Mouse (Mus musculus): ENCODE results near the gene Olfr998. TPM values are rescaled to one million over a fixed set of nuclear protein-coding genes. Genes with fewer than 3 reads are reported as not detected.
"Not testable (repeated sequence)": the region's sequence is repeated elsewhere in the genome, so short reads cannot be mapped to it uniquely, and the experiment has no call there.

The Olfr998 gene
- polyA plus RNA-seq (2015; fragmentation: Nextera tagmentation; extraction: Ambion mirVana) = not detected in 2 replicates

DNA sequence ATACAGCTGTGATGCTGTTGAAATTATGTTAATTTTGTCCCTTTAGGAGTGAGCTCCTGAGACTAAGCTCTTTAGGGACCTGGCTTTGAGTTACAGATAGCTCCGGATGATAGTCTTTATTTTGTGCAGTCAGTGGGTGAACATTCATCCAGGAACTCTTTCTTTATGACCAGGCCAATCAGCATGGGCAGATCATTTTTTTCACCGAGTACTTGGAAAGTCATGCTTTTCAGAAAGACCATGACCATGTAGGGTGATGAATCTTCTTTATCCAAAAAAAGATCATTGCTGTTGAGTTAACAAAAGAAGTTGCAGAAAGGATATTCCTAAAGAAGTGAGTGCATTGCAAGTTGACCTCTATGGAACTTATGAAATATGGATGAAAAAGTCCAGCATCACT lies at the start of gene Olfr998:
Gene Olfr998, plus strand, starts transcription at position 301 of the 400 bp plus-strand sequence.
- 86% methylated on average over 2 of the region's 2 CpGs for WGBS
- H3K36me3 ChIP-seq (ENCODE audit: control insufficient read depth, insufficient read depth, low read length); H3K4me1 ChIP-seq (ENCODE audit: control insufficient read depth, insufficient read depth, low read length); H3K9me3 ChIP-seq (replicated peaks; ENCODE audit: control insufficient read depth, low read length); H3K27me3 ChIP-seq (ENCODE audit: control insufficient read depth, insufficient read depth, low read length); H3K4me3 ChIP-seq (replicated peaks; ENCODE audit: low read length); H3K4me2 ChIP-seq (ENCODE audit: low read depth, low read length); H3K27ac ChIP-seq (ENCODE audit: low read length); H3K9ac ChIP-seq (ENCODE audit: low read length); ATAC-seq (ENCODE audit: insufficient read depth, low FRiP score): not testable (repeated sequence)

DNA sequence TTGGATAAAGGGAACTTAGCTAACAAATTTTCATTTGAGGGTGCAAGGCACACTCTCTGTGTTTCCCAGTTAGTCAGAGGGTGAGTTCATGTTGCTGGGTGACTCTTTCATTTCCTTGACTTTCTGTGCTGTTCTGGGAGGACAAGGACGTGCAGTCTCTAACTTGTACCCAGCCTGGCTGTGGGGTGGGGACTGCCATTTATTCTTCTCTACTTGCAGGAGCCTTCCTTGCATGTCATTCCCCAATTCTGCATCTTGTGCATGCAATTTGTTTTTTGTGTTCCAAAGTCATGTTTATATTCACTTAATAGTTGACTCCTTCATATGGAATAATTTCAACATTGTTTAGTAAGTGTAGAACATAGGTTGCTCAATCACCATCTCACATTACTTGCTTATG lies 33.9 kb upstream of the Olfr998 start:
- H3K4me3 ChIP-seq (replicated peaks; ENCODE audit: low read length) = no peak overlapping the region
- no peak overlapping the region for H3K9ac ChIP-seq (ENCODE audit: low read length)
- 0 out of 2 replicates have a peak overlapping the region, but pooled peaks have one; percentile 6 for H3K27ac ChIP-seq (ENCODE audit: low read length)
- no peaks in the 10 kb centered on the region for H3K27me3 ChIP-seq (ENCODE audit: control insufficient read depth, insufficient read depth, low read length)
- H3K4me1 ChIP-seq (ENCODE audit: control insufficient read depth, insufficient read depth, low read length) = no peaks in the 10 kb centered on the region; the same call in 1 of the 2 replicates
- no peaks in the 10 kb centered on the region for H3K36me3 ChIP-seq (ENCODE audit: control insufficient read depth, insufficient read depth, low read length)
- no peak overlapping the region for H3K4me2 ChIP-seq (ENCODE audit: low read depth, low read length)
- no peaks in the 10 kb centered on the region for H3K9me3 ChIP-seq (replicated peaks; ENCODE audit: control insufficient read depth, low read length)
- 52% methylated on average over 1 of the region's 1 CpGs for WGBS
- ATAC-seq (ENCODE audit: insufficient read depth, low FRiP score) = no peak

DNA sequence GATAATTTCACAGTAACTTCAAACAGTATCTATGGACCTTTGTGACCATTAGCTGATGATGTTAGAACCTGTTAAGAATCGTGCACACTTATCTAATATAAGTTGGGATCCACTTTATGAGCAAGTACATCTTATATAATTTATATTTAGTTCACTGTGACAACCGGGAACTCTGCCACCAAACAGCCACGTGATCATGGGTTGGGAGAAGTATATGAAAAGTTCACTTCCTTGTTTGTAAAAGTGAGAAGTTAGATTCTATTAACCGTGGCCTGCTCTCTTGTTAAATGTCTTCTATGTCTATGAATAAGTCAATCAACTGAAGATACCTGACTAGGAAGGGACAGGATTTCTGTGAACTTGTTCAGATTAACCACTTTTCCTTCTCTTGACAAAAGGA lies 28.5 kb upstream of the Olfr998 start:
- no peaks in the 10 kb centered on the region for H3K27me3 ChIP-seq (ENCODE audit: control insufficient read depth, insufficient read depth, low read length)
- no peak overlapping the region for H3K27ac ChIP-seq (ENCODE audit: low read length)
- H3K9ac ChIP-seq (ENCODE audit: low read length) = no peak overlapping the region
- 24% methylated on average over 4 of the region's 4 CpGs for WGBS
- no peaks in the 10 kb centered on the region for H3K36me3 ChIP-seq (ENCODE audit: control insufficient read depth, insufficient read depth, low read length)
- no peak for ATAC-seq (ENCODE audit: insufficient read depth, low FRiP score)
- no peak overlapping the region for H3K4me2 ChIP-seq (ENCODE audit: low read depth, low read length)
- no peak overlapping the region for H3K4me3 ChIP-seq (replicated peaks; ENCODE audit: low read length)
- no peaks in the 10 kb centered on the region for H3K9me3 ChIP-seq (replicated peaks; ENCODE audit: control insufficient read depth, low read length)
- H3K4me1 ChIP-seq (ENCODE audit: control insufficient read depth, insufficient read depth, low read length) = no peaks in the 10 kb centered on the region; the same call in 1 of the 2 replicates

DNA sequence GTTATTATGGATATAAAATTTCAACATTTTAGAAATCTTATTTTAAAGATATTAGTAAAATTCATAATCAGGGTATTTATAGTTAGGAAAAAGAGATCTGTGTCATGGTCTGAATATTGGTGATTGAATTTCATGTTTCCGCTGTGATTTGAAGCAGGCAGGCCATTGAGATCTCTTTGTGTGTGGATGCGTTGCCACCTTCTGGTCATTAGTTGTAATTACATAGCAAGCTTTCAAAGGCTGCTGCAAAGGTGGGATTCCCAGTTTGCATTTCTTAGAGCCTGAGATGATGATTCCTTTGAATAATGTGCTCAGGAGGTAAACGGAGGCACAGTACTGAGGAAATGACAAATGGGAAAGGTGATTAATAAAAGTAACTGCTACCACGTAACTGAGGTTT lies 27.6 kb upstream of the Olfr998 start:
- WGBS = 15% methylated on average over 4 of the region's 4 CpGs
- Histone ChIP-seq H3K9ac (ENCODE audit: low read length) (no peak overlapping the region), H3K4me3 (replicated peaks; ENCODE audit: low read length) (no peak overlapping the region), H3K36me3 (ENCODE audit: control insufficient read depth, insufficient read depth, low read length) (no peaks in the 10 kb centered on the region), H3K9me3 (replicated peaks; ENCODE audit: control insufficient read depth, low read length) (no peaks in the 10 kb centered on the region), H3K27me3 (ENCODE audit: control insufficient read depth, insufficient read depth, low read length) (no peaks in the 10 kb centered on the region), H3K4me1 (ENCODE audit: control insufficient read depth, insufficient read depth, low read length) (no peaks in the 10 kb centered on the region; the same call in 1 of the 2 replicates), H3K27ac (ENCODE audit: low read length) (no peak overlapping the region), H3K4me2 (ENCODE audit: low read depth, low read length) (no peak overlapping the region)
- ATAC-seq (ENCODE audit: insufficient read depth, low FRiP score) = no peak

DNA sequence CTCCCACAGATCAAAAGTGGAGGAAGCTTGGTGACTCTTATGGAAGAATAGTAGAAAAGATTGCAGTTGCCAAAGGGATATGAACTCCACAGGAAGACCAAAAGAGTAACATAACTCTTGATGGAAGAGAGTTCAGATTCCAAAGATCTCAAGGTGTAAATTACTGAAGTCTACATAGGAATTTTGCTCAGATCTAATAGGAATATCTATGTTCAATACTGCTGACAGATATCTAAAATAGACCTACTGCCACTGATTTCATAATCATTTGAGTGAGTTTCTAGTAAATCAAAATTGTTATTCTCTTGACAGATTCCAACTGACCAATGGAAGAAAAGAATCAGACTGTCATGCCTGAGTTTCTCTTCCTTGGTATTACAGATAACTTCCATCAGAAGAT lies 9.8 kb upstream of the Olfr998 start, which contains the start of gene Olfr996:
Gene Olfr996, plus strand, starts transcription at position 301 of the 400 bp plus-strand sequence.
- Histone ChIP-seq H3K27me3 (ENCODE audit: control insufficient read depth, insufficient read depth, low read length) (no peaks in the 10 kb centered on the region), H3K4me2 (ENCODE audit: low read depth, low read length) (no peak within 1 kb of the TSS), H3K27ac (ENCODE audit: low read length) (no peak within 1 kb of the TSS), H3K36me3 (ENCODE audit: control insufficient read depth, insufficient read depth, low read length) (no peaks in the 10 kb centered on the region), H3K9me3 (replicated peaks; ENCODE audit: control insufficient read depth, low read length) (no peaks in the 10 kb centered on the region), H3K4me3 (replicated peaks; ENCODE audit: low read length) (no peak within 1 kb of the TSS), H3K9ac (ENCODE audit: low read length) (no peak within 1 kb of the TSS), H3K4me1 (ENCODE audit: control insufficient read depth, insufficient read depth, low read length) (no peaks in the 10 kb centered on the region)
- no peak for ATAC-seq (ENCODE audit: insufficient read depth, low FRiP score)

DNA sequence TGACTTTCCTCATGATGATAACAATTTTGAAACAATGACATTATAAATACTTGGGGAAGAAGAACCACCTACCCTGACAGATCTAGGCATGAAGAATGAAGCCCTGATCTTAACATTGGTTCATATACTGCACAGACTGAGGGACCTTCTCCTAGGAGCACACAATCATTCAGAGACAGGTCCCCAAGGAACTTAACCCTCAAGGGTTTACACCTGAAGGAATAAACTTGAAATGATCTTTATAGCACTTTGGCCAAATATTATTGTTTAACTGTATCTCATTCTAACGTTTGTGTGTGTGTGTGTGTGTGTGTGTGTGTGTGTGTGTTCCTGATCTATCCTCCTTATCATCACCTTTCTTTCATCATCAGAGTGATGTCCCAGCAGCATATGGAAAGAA lies 23.1 kb downstream of the Olfr998 start, which contains the start of gene Olfr1000:
Gene Olfr1000, minus strand, starts transcription at position 101 of the 400 bp plus-strand sequence.
- no peak within 1 kb of the TSS for H3K9ac ChIP-seq (ENCODE audit: low read length)
- no peak within 1 kb of the TSS for H3K4me2 ChIP-seq (ENCODE audit: low read depth, low read length)
- H3K4me3 ChIP-seq (replicated peaks; ENCODE audit: low read length) = no peak within 1 kb of the TSS
- H3K36me3 ChIP-seq (ENCODE audit: control insufficient read depth, insufficient read depth, low read length) = no peaks in the 10 kb centered on the region
- no peaks in the 10 kb centered on the region for H3K9me3 ChIP-seq (replicated peaks; ENCODE audit: control insufficient read depth, low read length)
- no peak for ATAC-seq (ENCODE audit: insufficient read depth, low FRiP score)
- no peak within 1 kb of the TSS for H3K27ac ChIP-seq (ENCODE audit: low read length)
- H3K27me3 ChIP-seq (ENCODE audit: control insufficient read depth, insufficient read depth, low read length) = no peaks in the 10 kb centered on the region
- no peaks in the 10 kb centered on the region for H3K4me1 ChIP-seq (ENCODE audit: control insufficient read depth, insufficient read depth, low read length)
- WGBS = 67% methylated on average over 1 of the region's 1 CpGs

Other genes with a start within 250 kb of the Olfr998 start
- not detected in 2 replicates for gene Olfr987, start 249.6 kb upstream of the Olfr998 start, polyA plus RNA-seq (2015; fragmentation: Nextera tagmentation; extraction: Ambion mirVana)
- gene Olfr988, start 225.7 kb upstream of the Olfr998 start, polyA plus RNA-seq (2015; fragmentation: Nextera tagmentation; extraction: Ambion mirVana) = not detected in 2 replicates
- gene Olfr992, start 179.5 kb upstream of the Olfr998 start, polyA plus RNA-seq (2015; fragmentation: Nextera tagmentation; extraction: Ambion mirVana) = not detected in 2 replicates
- gene Olfr993, start 174.1 kb upstream of the Olfr998 start, polyA plus RNA-seq (2015; fragmentation: Nextera tagmentation; extraction: Ambion mirVana) = not detected in 2 replicates
- not detected in 2 replicates for gene Olfr994, start 152.5 kb upstream of the Olfr998 start, polyA plus RNA-seq (2015; fragmentation: Nextera tagmentation; extraction: Ambion mirVana)
- gene Olfr995, start 145.3 kb upstream of the Olfr998 start, polyA plus RNA-seq (2015; fragmentation: Nextera tagmentation; extraction: Ambion mirVana) = not detected in 2 replicates
- gene 4833423E24Rik, start 69.9 kb upstream of the Olfr998 start, polyA plus RNA-seq (2015; fragmentation: Nextera tagmentation; extraction: Ambion mirVana) = 19.1 and 25.6 TPM in 2 replicates
- not detected in 2 replicates for gene Olfr996, start 9.7 kb upstream of the Olfr998 start, polyA plus RNA-seq (2015; fragmentation: Nextera tagmentation; extraction: Ambion mirVana)
- gene Olfr1000, start 23.0 kb downstream of the Olfr998 start, polyA plus RNA-seq (2015; fragmentation: Nextera tagmentation; extraction: Ambion mirVana) = not detected in 2 replicates
- not detected in 2 replicates for gene Olfr1002, start 61.8 kb downstream of the Olfr998 start, polyA plus RNA-seq (2015; fragmentation: Nextera tagmentation; extraction: Ambion mirVana)
- gene Olfr154, start 75.5 kb downstream of the Olfr998 start, polyA plus RNA-seq (2015; fragmentation: Nextera tagmentation; extraction: Ambion mirVana) = not detected in 2 replicates
- not detected in 2 replicates for gene Olfr1006, start 89.8 kb downstream of the Olfr998 start, polyA plus RNA-seq (2015; fragmentation: Nextera tagmentation; extraction: Ambion mirVana)
- not detected in 2 replicates for gene Olfr1008, start 100.5 kb downstream of the Olfr998 start, polyA plus RNA-seq (2015; fragmentation: Nextera tagmentation; extraction: Ambion mirVana)
- gene Olfr1009, start 126.5 kb downstream of the Olfr998 start, polyA plus RNA-seq (2015; fragmentation: Nextera tagmentation; extraction: Ambion mirVana) = not detected in 2 replicates
- not detected in 2 replicates for gene Olfr1012, start 173.8 kb downstream of the Olfr998 start, polyA plus RNA-seq (2015; fragmentation: Nextera tagmentation; extraction: Ambion mirVana)
- gene Olfr1013, start 178.2 kb downstream of the Olfr998 start, polyA plus RNA-seq (2015; fragmentation: Nextera tagmentation; extraction: Ambion mirVana) = not detected in 2 replicates
- not detected in 2 replicates for gene Olfr1014, start 183.8 kb downstream of the Olfr998 start, polyA plus RNA-seq (2015; fragmentation: Nextera tagmentation; extraction: Ambion mirVana)
- not detected in 2 replicates for gene Olfr1015, start 193.1 kb downstream of the Olfr998 start, polyA plus RNA-seq (2015; fragmentation: Nextera tagmentation; extraction: Ambion mirVana)
- gene Olfr1016, start 213.6 kb downstream of the Olfr998 start, polyA plus RNA-seq (2015; fragmentation: Nextera tagmentation; extraction: Ambion mirVana) = not detected in 2 replicates
- not detected in 2 replicates for gene Olfr1018, start 229.5 kb downstream of the Olfr998 start, polyA plus RNA-seq (2015; fragmentation: Nextera tagmentation; extraction: Ambion mirVana)

All from stomach, embryonic 16.5 days (tissue).